Mouse (Mus musculus): Measurements from ENCODE around the gene Gm10065. TPM values are rescaled to one million over a fixed set of nuclear protein-coding genes. Genes with fewer than 3 reads are reported as not detected.
A peak's percentile ranks its signal among the peaks of the same experiment; 100 is the strongest.
"Not testable (repeated sequence)": the region's sequence is repeated elsewhere in the genome, so short reads cannot be mapped to it uniquely, and the experiment has no call there.

The Gm10065 gene
- not detected in 2 replicates for polyA plus RNA-seq (2012; rRNA removed)

- DNase-seq (ENCODE audit: extremely low spot score in 1 of 2, low spot score in 1 of 2) = peak; percentile 55 to 89
These were observed at the start of gene Gm10065, which contains the start of gene Zkscan4 for GRCm38 (mm10) chr13:21478759-21479670. TSS of gene Gm10065 (minus strand) at chr13:21479441. TSS of gene Zkscan4 (plus strand) at chr13:21478907.

GRCm38 (mm10) chr13:21506221-21506649 is 27.0 kb upstream of the Gm10065 start:
- peak; percentile 36 to 79 for DNase-seq (ENCODE audit: extremely low spot score in 1 of 2, low spot score in 1 of 2)

- DNase-seq (ENCODE audit: extremely low spot score in 1 of 2, low spot score in 1 of 2) = no peak
These were observed 23.1 kb upstream of the Gm10065 start for GRCm38 (mm10) chr13:21502296-21502695.

GRCm38 (mm10) chr13:21501182-21501581 is 21.9 kb upstream of the Gm10065 start, which contains the start of gene Gm11273:
TSS of gene Gm11273 (minus strand) at chr13:21501418.
- DNase-seq (ENCODE audit: extremely low spot score in 1 of 2, low spot score in 1 of 2) = not testable (repeated sequence)

- no peak for DNase-seq (ENCODE audit: extremely low spot score in 1 of 2, low spot score in 1 of 2)
These were observed 15.8 kb upstream of the Gm10065 start, which contains the start of gene AK157302 for GRCm38 (mm10) chr13:21495080-21495479. TSS of gene AK157302 (plus strand) at chr13:21495223.

- no peak for DNase-seq (ENCODE audit: extremely low spot score in 1 of 2, low spot score in 1 of 2)
These were observed 13.6 kb upstream of the Gm10065 start for GRCm38 (mm10) chr13:21492847-21493246.

- DNase-seq (ENCODE audit: extremely low spot score in 1 of 2, low spot score in 1 of 2) = no peak
These were observed 7.6 kb upstream of the Gm10065 start for GRCm38 (mm10) chr13:21486881-21487280.

GRCm38 (mm10) chr13:21472427-21472826 is 6.8 kb downstream of the Gm10065 start:
- DNase-seq (ENCODE audit: extremely low spot score in 1 of 2, low spot score in 1 of 2) = no peak

GRCm38 (mm10) chr13:21469097-21469496 is 10.1 kb downstream of the Gm10065 start:
- no peak for DNase-seq (ENCODE audit: extremely low spot score in 1 of 2, low spot score in 1 of 2)

GRCm38 (mm10) chr13:21468061-21469019 is 10.9 kb downstream of the Gm10065 start, which contains the start of gene Nkapl:
TSS of gene Nkapl (minus strand) at chr13:21468509.
- peak; percentile 40 to 83 for DNase-seq (ENCODE audit: extremely low spot score in 1 of 2, low spot score in 1 of 2)

GRCm38 (mm10) chr13:21467336-21467735 is 11.9 kb downstream of the Gm10065 start:
- no peak for DNase-seq (ENCODE audit: extremely low spot score in 1 of 2, low spot score in 1 of 2)

GRCm38 (mm10) chr13:21462516-21462915 is 16.7 kb downstream of the Gm10065 start:
- not testable (repeated sequence) for DNase-seq (ENCODE audit: extremely low spot score in 1 of 2, low spot score in 1 of 2)

- no peak for DNase-seq (ENCODE audit: extremely low spot score in 1 of 2, low spot score in 1 of 2)
These were observed 22.9 kb downstream of the Gm10065 start for GRCm38 (mm10) chr13:21456347-21456746.

GRCm38 (mm10) chr13:21454133-21454532 is 25.1 kb downstream of the Gm10065 start:
- no peak for DNase-seq (ENCODE audit: extremely low spot score in 1 of 2, low spot score in 1 of 2)

- peak; percentile 75 to 91 for DNase-seq (ENCODE audit: extremely low spot score in 1 of 2, low spot score in 1 of 2)
These were observed 25.8 kb downstream of the Gm10065 start, which contains the start of gene Zscan26 for GRCm38 (mm10) chr13:21453449-21453848. TSS of gene Zscan26 (minus strand) at chr13:21453730.

- DNase-seq (ENCODE audit: extremely low spot score in 1 of 2, low spot score in 1 of 2) = no peak
These were observed 26.2 kb downstream of the Gm10065 start for GRCm38 (mm10) chr13:21453042-21453441.

- DNase-seq (ENCODE audit: extremely low spot score in 1 of 2, low spot score in 1 of 2) = no peak
These were observed 31.2 kb downstream of the Gm10065 start for GRCm38 (mm10) chr13:21447856-21448614.

GRCm38 (mm10) chr13:21446796-21447195 is 32.4 kb downstream of the Gm10065 start:
- DNase-seq (ENCODE audit: extremely low spot score in 1 of 2, low spot score in 1 of 2) = no peak

- no peak for DNase-seq (ENCODE audit: extremely low spot score in 1 of 2, low spot score in 1 of 2)
These were observed 38.1 kb downstream of the Gm10065 start for GRCm38 (mm10) chr13:21441207-21441572.

Data from frontal cortex, adult 2 months (tissue).